In genomic region chr11:75287940-75288339, GRCm38 (mm10) we compare ENCODE assay signal across 18 mouse cellular contexts.
DNase-seq lines count a peak whose midpoint lies in the region; ATAC-seq and TF ChIP-seq lines count a peak whose summit lies in the region.
"Had no signal": no experiment of that assay in that cellular context is flagged by ENCODE, and none has a peak within 500 bp of the region (broad histone marks: within the 10 kb centered on the region; RNA-seq: fewer than 3 reads in every experiment).

No protein-coding gene starts in this region.

- no peaks in the 10 kb centered on the region for H3K36me3 ChIP-seq in heart, embryonic 11.5 days (ENCODE audit: control insufficient read depth, insufficient read depth, low read length)
- H3K36me3 ChIP-seq in heart, embryonic 15.5 days: no peaks in the 10 kb centered on the region
- H3K36me3 ChIP-seq in limb, embryonic 14.5 days (ENCODE audit: control insufficient read depth, insufficient read depth, low read length): no peaks in the 10 kb centered on the region
- H3K36me3 ChIP-seq in limb, embryonic 10.5 days: no peaks in the 10 kb centered on the region
- H3K36me3 ChIP-seq: embryonic facial prominence, embryonic 10.5 days; G1E; hindbrain, embryonic 10.5 days; intestine, embryonic 15.5 days had no signal

- intact Hi-C loops in heart, postnatal 10 days (cut with DNase I): loop anchor here (5.0 kb wide), 1 partner anchor 341 kb away; no protein-coding TSS in a partner anchor

- peaks cover 40% of the 10 kb centered on the region for H3K4me1 ChIP-seq in heart, embryonic 11.5 days (ENCODE audit: control insufficient read depth, insufficient read depth, low read length)
- peaks cover 56% of the 10 kb centered on the region for H3K4me1 ChIP-seq in heart, embryonic 15.5 days (replicated peaks)
- H3K4me1 ChIP-seq in limb, embryonic 14.5 days (ENCODE audit: control insufficient read depth, insufficient read depth, low read length): no peaks in the 10 kb centered on the region
- H3K4me1 ChIP-seq in limb, embryonic 10.5 days: peaks cover 11% of the 10 kb centered on the region
- H3K4me1 ChIP-seq: intestine, embryonic 15.5 days had no signal

- WGBS in heart, embryonic 11.5 days (ENCODE audit: insufficient replicate concordance): 56% methylated on average over 10 of the region's 10 CpGs
- WGBS in heart, embryonic 15.5 days: 42% methylated on average over 10 of the region's 10 CpGs
- 78% methylated on average over 10 of the region's 10 CpGs for WGBS in limb, embryonic 14.5 days
- WGBS in limb, embryonic 10.5 days: 80% methylated on average over 10 of the region's 10 CpGs

- TF ChIP-seq POLR2A in limb, embryonic 14.5 days (IDR thresholded peaks at IDR 0.05; ENCODE audit: borderline replicate concordance, extremely low read depth, insufficient read depth, insufficient read length): no peak

- no peak overlapping the region for H3K9ac ChIP-seq in heart, embryonic 11.5 days (ENCODE audit: low read depth, low read length)
- 0 out of 2 replicates have a peak overlapping the region, but pooled peaks have one; percentile 12 for H3K9ac ChIP-seq in heart, embryonic 15.5 days
- peak overlapping the region; percentile 4; the same call in 1 of the 2 replicates for H3K9ac ChIP-seq in limb, embryonic 14.5 days (ENCODE audit: low read depth, low read length, severe bottlenecking)
- H3K9ac ChIP-seq: forebrain, embryonic 13.5 days; forebrain, postnatal 0 days; hindbrain, embryonic 14.5 days; intestine, embryonic 15.5 days had no signal

- H3K4me3 ChIP-seq in heart, embryonic 11.5 days (ENCODE audit: low read depth, low read length): no peak overlapping the region
- H3K4me3 ChIP-seq in heart, embryonic 15.5 days: no peak overlapping the region
- no peak overlapping the region for H3K4me3 ChIP-seq in limb, embryonic 14.5 days (replicated peaks; ENCODE audit: low read length)
- H3K4me3 ChIP-seq in limb, embryonic 10.5 days: no peak overlapping the region
- H3K4me3 ChIP-seq: embryonic facial prominence, embryonic 10.5 days; forebrain, embryonic 13.5 days; hindbrain, embryonic 10.5 days; intestine, embryonic 15.5 days had no signal

- H3K4me2 ChIP-seq in heart, embryonic 11.5 days: no peak overlapping the region; the same call in 1 of the 2 replicates
- 0 out of 2 replicates have a peak overlapping the region, but pooled peaks have one; percentile 7 for H3K4me2 ChIP-seq in heart, embryonic 15.5 days
- no peak overlapping the region for H3K4me2 ChIP-seq in limb, embryonic 14.5 days (replicated peaks; ENCODE audit: low read depth, low read length, severe bottlenecking)
- H3K4me2 ChIP-seq: forebrain, embryonic 13.5 days; hindbrain, embryonic 14.5 days; intestine, embryonic 15.5 days had no signal

- ATAC-seq in heart, embryonic 11.5 days (replicated peaks; ENCODE audit: insufficient number of reproducible peaks, low FRiP score, low TSS enrichment): no peak
- peak; percentile 32; the same call in 1 of the 2 replicates for ATAC-seq in heart, embryonic 15.5 days (replicated peaks; ENCODE audit: insufficient number of reproducible peaks, insufficient read depth, low FRiP score, low read depth)
- no peak for ATAC-seq in limb, embryonic 14.5 days (ENCODE audit: low FRiP score, low read depth)
- ATAC-seq: forebrain, embryonic 13.5 days; forebrain, postnatal 0 days; intestine, embryonic 15.5 days had no signal

- H3K27ac ChIP-seq in heart, embryonic 11.5 days (ENCODE audit: low read depth, low read length): peak overlapping the region; percentile 73
- peak overlapping the region; percentile 88 for H3K27ac ChIP-seq in heart, embryonic 15.5 days
- H3K27ac ChIP-seq in limb, embryonic 14.5 days (replicated peaks; ENCODE audit: low read depth, low read length): no peak overlapping the region
- no peak overlapping the region for H3K27ac ChIP-seq in limb, embryonic 10.5 days
- H3K27ac ChIP-seq: embryonic facial prominence, embryonic 10.5 days; forebrain, embryonic 13.5 days; hindbrain, embryonic 10.5 days; hindbrain, embryonic 14.5 days; intestine, embryonic 15.5 days had no signal

- no peaks in the 10 kb centered on the region for H3K9me3 ChIP-seq in heart, embryonic 11.5 days (replicated peaks; ENCODE audit: control insufficient read depth, low read length)
- H3K9me3 ChIP-seq in heart, embryonic 15.5 days (replicated peaks): no peaks in the 10 kb centered on the region
- no peaks in the 10 kb centered on the region for H3K9me3 ChIP-seq in limb, embryonic 14.5 days (ENCODE audit: control insufficient read depth, low read length)
- H3K9me3 ChIP-seq in limb, embryonic 10.5 days (replicated peaks): no peaks in the 10 kb centered on the region
- H3K9me3 ChIP-seq: embryonic facial prominence, embryonic 10.5 days; forebrain, embryonic 13.5 days; G1E; hindbrain, embryonic 10.5 days; intestine, embryonic 15.5 days had no signal

- peaks cover 10% of the 10 kb centered on the region for H3K27me3 ChIP-seq in heart, embryonic 11.5 days (ENCODE audit: control insufficient read depth, insufficient read depth, low read length)
- peaks cover 9% of the 10 kb centered on the region for H3K27me3 ChIP-seq in heart, embryonic 15.5 days
- H3K27me3 ChIP-seq in limb, embryonic 14.5 days (ENCODE audit: control insufficient read depth, insufficient read depth, low read length): peaks cover 6% of the 10 kb centered on the region; the same call in 1 of the 2 replicates
- H3K27me3 ChIP-seq in limb, embryonic 10.5 days (ENCODE audit: low read depth, poor library complexity, severe bottlenecking): peaks cover 50% of the 10 kb centered on the region

- no peak for DNase-seq in heart, postnatal 10 days
- DNase-seq in heart, adult 9 months (ENCODE audit: low spot score in 2 of 2): no peak
- no peak for DNase-seq in limb, embryonic 14.5 days (ENCODE audit: low spot score)
- no peak for DNase-seq in limb, embryonic 10.5 days (ENCODE audit: low spot score)
- DNase-seq: adrenal gland, postnatal 25 days; cerebellum, adult 2 months; cerebellum, postnatal 10 days; forebrain, postnatal 0 days; gastrocnemius, postnatal 14 days; kidney, adult 18-20 months had no signal

Comparison
In these comparisons a context has a peak if more than half of its experiments do, and no peak if none do; other contexts are left out.
1. H3K27ac ChIP-seq: peak in heart, embryonic 11.5 days (single experiment) and heart, embryonic 15.5 days (single experiment); none in limb, embryonic 14.5 days (single experiment) and limb, embryonic 10.5 days (single experiment).